Mouse (Mus musculus) frontal cortex, postnatal 14 days (tissue): ENCODE data around the gene Fbxw26.
"Not testable (repeated sequence)": the region's sequence is repeated elsewhere in the genome, so short reads cannot be mapped to it uniquely, and the experiment has no call there.

Experiments
- DNase-seq, 2 experiments: peaks; one replicate each; pipeline ENCODE4 v3.0.0; 2022; ENCODE audit warnings: low spot score in 2 of 2

Gene Fbxw26

DNA sequence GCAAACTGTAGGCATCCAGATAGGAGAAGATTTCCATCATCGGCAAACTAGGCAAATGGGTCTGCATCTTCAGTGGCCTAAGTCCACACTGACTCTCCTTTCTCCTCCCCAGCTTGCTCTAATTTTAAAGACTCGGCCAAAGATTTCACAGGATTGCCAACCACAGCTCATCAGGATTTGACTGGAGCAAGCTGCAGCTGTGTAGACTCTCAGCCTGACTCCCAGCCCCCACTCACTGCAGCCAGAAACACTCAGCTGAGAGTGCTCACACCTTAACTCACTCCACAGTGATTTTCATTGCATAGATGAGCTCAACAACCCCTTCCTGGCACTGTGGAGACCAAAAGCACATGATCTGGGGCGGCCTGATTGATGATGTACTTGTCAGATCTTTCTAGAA is at the start of gene Fbxw26:
Gene Fbxw26, minus strand, starts transcription at position 101 of the 400 bp plus-strand sequence.
- not testable (repeated sequence) for DNase-seq

DNA sequence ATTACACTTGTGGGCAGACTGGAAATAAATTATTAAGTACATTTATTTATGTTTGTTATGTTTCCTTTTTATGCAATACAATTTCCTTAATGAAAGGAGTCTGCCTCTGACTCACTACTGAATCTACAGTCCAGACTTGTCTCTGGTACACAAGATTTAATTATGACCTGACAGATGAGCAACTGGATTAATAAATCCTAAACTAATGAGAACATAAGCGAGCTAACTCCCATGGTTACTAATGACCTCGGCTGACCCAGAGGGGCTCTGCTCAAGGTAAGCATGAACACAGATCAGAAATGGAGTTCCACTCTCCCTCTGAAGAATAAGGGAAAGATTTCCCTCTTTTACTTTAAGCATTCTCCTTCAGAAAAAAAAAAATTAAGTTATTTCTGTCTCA is 49.3 kb upstream of the Fbxw26 start:
- no peak for DNase-seq

DNA sequence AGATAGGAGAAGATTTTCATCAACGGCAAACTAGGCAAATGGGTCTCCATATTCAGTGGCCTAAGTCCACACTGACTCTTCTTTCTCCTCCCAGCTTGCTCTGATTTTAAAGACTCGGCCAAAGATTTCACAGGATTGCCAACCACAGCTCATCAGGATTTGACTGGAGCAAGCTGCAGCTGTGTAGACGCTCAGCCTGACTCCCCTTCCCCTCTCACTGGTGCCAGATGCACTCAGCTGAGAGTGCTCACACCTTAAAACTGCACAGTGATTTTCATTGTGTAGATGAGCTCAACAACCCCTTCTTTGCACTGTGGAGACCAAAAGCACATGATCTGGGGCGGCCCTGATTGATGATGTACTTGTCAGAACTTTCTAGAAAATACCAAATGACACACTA is 44.7 kb upstream of the Fbxw26 start, which contains the start of gene Fbxw27:
Gene Fbxw27, minus strand, starts transcription at position 101 of the 400 bp plus-strand sequence.
- not testable (repeated sequence) for DNase-seq

DNA sequence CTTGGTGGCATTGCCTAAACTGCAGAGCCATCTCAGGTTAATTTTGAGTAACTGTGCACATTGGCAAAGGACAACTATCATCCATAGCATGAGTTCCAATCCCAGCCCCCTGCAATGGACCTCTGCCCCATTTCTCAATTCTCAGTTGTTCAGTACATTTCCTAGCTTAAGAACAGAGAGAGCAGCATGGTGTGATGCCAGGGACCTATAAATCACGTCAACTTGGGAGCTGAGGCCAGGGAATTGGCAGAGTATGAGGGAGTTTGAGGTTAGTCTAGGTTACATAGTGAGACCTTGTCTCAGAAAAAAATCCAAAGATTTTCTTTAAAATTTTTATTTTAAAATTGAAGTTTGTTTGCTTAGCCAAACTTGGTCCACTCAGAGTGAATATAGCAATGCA is 21.0 kb upstream of the Fbxw26 start:
- not testable (repeated sequence) for DNase-seq

DNA sequence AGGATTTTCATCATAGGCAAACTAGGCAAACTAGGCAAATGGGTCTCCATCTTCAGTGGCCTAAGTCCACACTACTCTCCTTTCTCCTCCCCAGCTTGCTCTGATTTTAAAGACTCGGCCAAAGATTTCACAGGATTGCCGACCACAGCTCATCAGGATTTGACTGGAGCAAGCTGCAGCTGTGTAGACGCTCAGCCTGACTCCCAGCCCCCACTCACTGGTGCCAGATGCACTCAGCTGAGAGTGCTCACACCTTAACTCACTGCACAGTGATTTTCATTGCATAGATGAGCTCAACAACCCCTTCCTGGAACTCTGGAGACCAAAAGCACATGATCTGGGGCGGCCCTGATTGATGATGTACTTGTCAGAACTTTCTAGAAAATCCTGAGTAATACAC is 43.3 kb downstream of the Fbxw26 start, which contains the start of gene Fbxw18:
Gene Fbxw18, minus strand, starts transcription at position 101 of the 400 bp plus-strand sequence.
- DNase-seq, result not testable (repeated sequence)

DNA sequence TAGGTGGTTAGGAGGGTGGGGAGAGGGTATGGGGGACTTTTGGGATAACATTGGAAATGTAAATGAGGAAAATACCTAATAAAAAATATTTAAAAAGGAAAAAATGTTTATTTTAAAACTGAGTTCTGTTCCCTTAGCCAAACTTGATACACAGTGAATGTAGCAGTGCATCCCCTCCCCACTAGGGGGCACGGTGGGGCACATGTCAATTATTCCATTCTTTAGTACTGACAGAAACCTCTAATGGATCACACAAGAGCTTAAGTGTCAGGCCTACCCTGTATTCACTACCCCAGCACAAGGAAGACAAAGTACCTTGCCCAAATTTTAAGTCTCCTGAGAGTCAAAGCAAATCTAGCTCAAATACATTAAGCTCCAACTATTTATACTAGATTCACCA is 60.6 kb downstream of the Fbxw26 start:
- DNase-seq, result peak in 1 of 2 experiments; percentile 21
